Mouse (Mus musculus) C2C12 (cell line): ENCODE measurements around the gene Nek7.

Source experiments
- CTCF ChIP-seq: IDR thresholded peaks from one replicate; pipeline ENCODE4 v1.5.1; 2011; ENCODE audit not compliant: control insufficient read depth, insufficient read depth, insufficient read length
- MAX ChIP-seq: IDR thresholded peaks from one replicate; pipeline ENCODE4 v1.6.1; 2011; ENCODE audit warnings: mild to moderate bottlenecking, control low read depth

DNA sequence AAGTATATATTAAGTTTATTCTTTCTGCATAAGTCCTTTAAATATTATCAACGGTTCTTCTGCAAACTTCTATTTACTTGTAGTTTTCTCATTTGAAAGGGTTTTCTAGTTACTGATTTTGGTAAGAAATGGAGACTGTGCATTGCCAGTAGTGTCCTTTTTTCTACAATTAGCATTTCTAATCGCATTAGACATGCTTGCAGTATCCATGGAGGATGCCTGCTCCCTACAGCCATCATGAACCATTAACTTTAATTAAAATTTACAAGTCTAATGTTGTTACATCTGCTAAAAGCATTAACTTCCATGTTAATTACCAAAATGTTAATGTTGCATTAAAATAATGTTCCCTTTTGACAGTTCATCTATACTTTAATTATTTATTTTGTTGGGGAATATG, 42.4 kb upstream of the Nek7 start:
- no peak for TF ChIP-seq CTCF
- no peak for TF ChIP-seq MAX
